Mouse (Mus musculus) thymus, postnatal 36 days (tissue): ENCODE data around the gene Pak4.
"Not testable (repeated sequence)": the region's sequence is repeated elsewhere in the genome, so short reads cannot be mapped to it uniquely, and the experiment has no call there.

ENCODE experiments used
- DNase-seq, 2 experiments: peaks; one replicate each; pipeline ENCODE4 v3.0.0; 2022; ENCODE audit warnings: mixed read lengths in 2 of 2

The Pak4 gene

DNA sequence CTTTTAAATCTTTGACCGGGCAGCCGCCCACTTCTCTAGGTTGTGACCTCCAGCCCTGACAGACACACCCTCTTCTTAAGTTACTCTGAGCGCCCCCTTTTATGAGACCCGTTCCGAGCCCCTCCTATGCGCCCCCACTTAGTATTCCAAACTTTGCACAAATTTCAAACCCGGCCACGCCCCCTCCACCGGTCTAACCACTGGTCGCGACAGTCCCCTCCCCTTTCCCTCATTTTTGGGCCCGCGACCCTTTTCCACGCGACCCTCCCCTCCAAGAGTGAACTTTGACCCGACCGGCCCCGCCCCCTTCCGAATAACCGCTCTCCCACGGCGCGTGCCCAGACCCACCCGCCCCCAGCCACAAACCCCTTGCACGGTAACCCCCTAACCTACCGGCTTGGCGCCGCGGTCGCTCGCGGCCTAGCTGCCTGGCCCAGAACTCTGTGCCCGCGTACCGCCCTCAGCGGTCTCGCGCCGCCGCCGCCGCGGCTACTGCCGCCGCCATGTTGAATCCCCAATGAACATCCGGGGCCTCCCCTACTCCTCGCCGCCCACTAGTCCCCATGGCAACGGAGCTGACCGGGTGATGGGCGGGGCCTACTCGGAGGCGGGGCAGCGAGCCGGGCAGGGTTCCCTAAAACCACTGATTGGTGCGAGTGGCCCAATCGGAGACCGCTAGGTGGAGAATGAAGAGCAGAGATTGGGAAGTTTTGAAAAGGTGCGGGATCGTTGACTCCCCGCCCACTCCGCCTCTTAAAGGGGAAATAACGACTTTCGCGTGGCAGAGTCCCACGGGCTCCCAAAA, at the start of gene Pak4, which contains the start of gene Samd4b:
Gene Pak4 (minus strand): TSS at position 544 of the 805 bp plus-strand sequence.
Gene Samd4b (minus strand): TSS at position 503 of the 805 bp plus-strand sequence.
- DNase-seq, result peak; percentile 100

DNA sequence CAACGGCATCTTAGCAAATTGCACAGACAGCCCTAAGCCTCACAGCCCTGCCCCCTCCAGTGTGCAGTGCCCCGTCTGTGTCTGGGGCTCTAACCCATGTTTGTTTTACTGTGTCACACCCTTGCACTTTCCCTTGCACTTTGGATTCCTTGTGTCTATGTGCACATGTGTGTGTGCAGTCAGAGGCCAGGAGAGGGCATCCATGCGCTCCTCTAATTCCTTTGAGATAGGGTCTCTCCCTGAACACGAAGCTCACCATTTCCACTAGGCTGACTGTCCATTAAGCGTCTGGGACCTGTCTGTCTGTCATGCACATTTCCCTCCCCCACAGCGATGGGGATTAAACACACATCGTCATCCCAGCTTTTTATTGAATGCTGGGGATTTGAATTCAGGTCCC, 49.0 kb upstream of the Pak4 start:
- DNase-seq, result peak; percentile 17 to 23

DNA sequence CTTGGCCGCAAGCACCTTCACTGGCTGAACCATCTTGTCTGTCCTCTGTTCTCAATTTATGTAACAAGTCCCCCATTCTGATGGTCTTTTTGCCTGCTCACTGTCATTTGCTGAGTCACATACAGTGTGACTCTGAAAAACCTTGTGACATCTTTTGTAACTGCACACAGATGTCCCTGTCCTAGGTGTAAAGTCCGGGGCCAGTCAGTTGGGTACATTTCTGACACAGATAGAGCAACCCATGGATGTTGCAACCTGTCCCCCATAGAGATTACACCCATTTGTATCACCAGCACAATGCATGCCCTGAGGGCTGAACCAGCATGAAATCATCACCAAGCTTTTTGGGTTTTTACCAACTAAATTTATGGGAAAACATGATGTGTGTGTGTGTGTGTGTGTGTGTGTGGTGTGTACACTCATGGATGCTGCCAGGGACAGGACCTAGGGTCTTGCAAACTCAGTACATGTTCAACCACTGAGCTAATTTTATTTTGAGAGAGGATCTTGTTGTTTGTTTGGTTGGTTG, 48.0 kb upstream of the Pak4 start:
- DNase-seq, result no peak

DNA sequence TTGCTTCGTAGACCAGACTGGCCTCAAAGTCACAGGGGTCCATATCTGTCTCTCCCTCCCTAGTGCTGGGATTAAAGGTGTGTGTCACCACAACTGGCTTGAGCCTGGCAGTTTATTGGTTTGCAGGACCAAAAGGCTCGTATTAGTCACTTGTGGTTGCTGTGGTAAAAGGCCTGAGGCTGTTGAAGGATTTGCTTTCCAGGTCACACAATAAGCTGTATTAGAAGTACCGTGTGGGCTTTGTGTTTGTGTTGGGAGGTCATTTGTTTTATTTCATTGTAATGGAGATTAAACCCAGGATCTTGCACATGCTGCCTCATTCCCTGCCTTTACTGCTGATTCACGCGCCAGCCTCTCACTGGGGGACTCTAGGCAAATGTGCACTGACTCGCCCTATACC, 47.4 kb upstream of the Pak4 start:
- DNase-seq, result no peak

DNA sequence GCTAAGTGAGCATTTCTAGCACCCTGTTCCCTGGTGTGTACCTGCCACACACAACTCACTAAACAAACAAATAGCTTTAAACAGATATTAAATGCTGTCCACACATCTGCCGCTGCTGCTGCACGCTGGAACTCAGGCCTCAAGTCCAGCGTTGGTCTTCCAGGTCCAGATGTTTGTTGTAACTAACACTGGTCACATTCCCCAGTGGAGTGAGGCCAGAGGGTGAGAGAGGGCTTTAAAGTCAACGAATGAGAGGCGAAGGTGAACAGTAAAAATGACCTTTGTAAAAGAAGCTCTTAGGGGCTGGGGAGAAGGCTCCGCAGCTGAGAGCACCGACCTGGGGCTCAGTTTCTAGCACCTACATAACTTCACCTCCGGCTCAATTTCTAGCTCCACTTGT, 43.6 kb upstream of the Pak4 start:
- DNase-seq, result no peak

DNA sequence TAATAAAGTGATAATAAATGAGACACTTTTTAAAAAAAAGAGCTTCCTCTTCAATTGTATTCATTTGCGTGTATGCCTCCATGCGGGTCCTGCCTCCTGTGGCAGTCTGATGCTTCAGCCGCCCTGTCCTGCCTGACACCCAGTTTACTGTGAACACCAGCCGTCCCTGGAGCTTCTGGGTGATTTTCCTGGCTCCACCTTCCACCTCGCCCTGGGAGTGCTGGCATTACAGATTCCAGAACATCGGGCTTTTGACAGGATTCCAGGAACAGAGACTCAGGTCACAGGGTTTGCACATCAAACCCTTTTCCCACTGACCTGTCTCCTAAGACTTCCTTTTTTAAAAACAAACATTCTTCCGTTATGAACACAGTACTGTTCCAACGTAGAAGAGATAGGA, 39.5 kb upstream of the Pak4 start:
- no peak for DNase-seq

DNA sequence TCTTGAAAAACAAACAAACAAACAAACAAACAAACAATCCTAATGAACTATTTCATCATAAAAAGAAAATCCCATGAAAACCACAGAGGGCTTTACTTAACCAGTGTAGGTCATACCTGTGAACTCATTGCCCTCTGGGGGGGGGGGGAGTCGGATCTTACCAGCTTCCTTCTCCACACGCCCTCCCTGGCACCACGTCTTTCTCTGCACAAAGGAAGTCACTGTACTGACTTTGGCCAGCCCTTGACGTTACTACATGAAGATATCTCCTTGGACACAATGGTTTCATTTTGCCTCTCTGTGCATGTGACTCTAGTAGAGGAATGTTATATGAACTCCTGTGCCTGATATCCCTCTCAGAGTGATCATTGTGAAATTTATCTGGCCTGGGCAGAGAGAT, 36.1 kb upstream of the Pak4 start:
- no peak for DNase-seq

DNA sequence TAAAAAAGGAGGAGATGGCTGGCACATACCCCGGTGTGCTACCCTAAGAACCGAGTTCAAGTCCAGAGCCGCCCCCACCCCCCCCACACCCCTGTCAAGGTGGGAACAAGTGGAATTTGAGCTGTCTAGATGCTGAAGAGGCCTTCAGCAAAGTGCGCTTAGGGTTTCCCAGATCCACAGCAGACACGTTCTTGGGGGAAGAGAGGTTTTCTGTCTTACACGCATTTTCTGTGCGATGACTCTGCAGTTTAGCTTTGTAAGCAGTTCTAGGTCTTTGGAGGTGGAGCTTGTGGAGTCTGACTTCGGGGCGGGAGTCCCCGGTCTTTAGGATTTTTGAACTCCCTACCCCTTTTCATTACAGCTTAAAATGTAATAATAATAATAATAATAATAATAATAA, 33.1 kb upstream of the Pak4 start, which contains the start of gene Acp7:
Gene Acp7 (minus strand): TSS at position 260 of the 400 bp plus-strand sequence.
- DNase-seq, result no peak

DNA sequence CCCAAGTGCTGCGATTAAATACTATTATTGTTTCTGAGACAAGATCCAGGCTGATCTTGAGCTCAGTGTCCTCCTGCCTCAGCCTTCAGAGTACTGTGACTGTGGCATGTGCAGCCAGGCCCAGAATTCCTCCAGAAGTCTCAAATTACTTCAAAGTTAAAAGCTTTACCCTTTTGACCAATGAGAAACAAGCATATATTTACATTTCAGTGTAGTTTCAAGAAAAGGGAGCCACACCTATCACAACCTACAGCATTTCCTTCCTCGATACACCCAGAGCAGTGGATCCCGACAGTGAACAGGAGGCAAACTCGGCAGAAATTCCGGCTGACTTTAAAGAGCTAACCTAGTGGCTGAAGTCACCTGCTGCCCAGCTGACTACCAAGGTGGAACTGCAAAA, 26.8 kb upstream of the Pak4 start:
- no peak for DNase-seq

DNA sequence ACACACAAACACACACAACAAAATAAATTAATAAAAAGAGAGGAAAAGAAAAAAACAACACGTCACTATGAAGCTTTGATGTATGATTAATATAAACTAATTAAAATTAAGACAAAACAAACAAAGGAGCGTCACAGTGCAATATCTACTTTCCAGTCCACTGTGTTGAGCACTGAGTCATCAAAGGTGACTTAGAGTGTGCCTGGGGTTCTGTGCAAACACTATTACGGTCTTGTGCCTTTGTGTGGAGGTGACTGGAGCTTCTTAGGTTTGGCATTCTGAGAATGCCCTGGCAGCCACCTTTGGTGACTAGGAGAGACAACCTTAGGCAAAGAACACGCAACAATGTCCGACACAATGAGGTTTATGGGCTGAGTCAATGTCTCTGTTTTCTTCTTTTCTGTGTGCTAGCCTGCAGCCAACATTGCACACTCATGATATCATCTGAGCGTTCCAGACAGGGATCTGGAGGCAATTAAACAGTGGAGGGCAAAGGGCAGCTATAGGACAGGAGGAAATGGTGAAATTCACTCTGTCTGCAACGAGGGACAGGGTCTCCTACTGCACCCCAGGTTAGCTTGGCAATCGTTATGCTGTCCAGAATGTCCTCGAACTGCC, 21.2 kb upstream of the Pak4 start:
- no peak for DNase-seq

DNA sequence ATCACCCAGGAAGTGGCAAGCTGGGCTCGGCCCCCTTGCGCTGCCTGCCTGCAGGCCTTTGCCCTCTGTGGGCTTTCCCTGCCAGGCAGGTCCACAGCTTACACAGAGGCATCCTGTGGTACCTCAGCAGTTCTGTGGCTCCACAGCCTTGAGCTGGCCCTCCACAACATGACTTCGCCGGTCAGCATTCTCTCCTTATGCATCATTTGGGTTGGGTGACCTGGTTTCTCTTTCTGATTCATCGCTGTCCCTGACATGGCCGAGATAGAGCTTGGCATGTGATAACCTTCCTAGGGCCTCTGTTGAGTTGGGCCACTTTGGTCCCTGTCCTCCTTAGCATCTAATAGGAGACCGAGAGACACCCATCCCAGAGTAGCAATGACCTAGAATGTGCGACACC, 8.0 kb upstream of the Pak4 start:
- no peak for DNase-seq

DNA sequence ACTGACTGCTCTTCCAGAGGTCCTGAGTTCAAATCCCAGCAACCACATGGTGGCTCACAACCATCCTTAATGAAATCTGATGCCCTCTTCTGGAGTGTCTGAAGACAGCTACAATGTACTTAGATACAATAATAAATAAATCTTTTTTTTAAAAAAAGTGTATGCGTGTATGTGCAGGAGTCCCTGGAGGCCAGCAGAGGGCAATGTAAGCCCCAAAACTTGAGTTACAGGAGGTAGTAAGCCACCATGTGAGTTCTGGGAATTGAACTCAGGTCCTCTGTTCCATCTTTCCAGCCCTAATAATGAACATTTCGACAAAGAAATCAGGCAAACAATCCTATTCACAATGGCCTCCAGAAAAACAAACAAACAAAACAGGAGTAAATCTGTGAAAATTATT, 5.8 kb upstream of the Pak4 start:
- DNase-seq, result not testable (repeated sequence)

DNA sequence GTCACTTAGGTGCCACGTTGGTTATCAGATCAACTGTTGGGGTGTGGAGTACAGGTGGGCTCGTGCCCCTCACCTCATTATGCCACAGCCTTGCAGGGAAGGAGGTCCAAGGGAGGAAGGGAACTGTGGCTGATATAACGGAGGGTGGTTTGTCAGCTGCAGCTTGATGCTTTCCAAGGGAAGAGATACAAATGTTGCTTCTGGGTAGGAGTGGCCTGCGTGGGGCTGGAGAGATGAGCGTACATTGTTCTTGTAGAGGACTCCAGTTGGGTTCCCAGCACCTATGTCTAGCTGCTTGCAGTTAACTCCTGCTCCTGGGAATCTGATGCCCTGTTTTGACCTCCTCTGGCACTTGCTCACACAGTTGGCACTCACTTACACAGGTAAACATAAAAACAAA, 5.2 kb upstream of the Pak4 start:
- no peak for DNase-seq

DNA sequence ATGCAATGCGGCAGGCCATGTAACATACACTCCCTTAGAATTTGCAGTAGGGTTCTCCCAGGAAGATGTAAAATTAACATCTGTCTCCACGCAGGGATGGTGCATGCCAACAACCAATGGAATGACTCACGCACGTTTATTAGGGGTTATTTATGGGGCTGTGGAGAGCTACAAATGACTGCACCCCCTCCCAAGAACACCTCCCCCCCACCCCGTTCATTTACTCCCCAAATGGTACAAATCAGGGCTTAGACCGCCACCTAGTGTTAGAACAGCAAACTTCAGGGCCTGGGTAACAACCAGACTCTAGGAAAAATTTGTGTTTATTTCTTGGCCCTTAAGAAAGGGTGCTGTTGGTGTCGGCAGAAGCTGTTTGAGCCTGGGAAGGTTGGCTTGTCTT, 3.7 kb upstream of the Pak4 start:
- DNase-seq, result peak; percentile 45 to 51

DNA sequence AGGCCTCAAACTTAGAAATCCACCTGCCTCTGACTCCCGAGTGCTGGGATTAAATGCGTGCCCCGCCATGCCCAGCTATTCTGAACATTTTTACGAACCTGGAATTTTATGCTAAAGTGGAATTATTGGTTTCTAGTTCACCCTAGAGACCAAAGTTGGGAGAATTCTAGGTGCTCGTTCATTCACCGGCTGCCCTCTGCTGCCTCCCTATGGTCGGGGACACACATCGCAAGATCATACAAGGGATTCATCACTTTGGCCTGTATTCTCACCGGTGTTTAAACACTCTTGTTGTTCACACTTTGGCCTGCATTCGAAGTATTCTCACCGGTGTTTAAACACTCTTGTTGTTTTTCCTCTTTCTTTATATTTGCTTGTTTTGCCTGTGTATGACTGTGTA, 3.0 kb upstream of the Pak4 start:
- DNase-seq, result peak; percentile 73 to 79

DNA sequence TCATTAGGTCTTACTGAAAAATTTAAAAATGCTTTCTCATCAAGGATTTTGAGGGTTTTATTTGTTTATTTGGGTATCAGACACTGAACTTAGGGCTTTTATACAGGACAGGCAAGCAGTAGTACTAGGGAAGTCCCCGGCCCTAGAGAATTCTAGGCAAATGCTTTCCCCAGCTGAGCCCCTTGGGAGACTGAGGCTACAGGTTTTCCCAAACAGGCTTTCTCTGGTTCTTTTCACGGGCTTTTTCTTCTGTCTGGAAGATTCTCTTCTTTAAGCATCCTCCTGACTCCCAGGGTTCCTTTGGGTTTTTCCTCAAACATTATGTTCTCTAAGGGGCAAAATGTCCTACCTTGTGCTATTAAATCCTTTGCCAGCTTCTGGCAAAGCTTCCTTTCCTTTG, 966 bp upstream of the Pak4 start:
- no peak for DNase-seq

DNA sequence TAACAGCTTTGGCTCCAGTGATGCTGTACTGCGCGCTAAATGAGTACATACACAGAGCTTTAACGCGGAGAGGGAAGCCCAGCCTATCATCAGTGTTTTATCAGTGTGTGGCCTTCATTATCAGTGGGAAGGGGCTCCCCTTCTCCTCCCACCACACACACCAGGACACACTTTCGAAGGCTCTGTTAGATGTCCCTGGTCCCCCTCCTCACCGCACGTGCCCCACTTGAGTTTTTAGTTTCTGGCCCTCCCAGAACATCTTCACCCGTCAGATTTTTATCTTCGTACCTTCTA, 761 bp downstream of the Pak4 start:
- DNase-seq, result no peak

DNA sequence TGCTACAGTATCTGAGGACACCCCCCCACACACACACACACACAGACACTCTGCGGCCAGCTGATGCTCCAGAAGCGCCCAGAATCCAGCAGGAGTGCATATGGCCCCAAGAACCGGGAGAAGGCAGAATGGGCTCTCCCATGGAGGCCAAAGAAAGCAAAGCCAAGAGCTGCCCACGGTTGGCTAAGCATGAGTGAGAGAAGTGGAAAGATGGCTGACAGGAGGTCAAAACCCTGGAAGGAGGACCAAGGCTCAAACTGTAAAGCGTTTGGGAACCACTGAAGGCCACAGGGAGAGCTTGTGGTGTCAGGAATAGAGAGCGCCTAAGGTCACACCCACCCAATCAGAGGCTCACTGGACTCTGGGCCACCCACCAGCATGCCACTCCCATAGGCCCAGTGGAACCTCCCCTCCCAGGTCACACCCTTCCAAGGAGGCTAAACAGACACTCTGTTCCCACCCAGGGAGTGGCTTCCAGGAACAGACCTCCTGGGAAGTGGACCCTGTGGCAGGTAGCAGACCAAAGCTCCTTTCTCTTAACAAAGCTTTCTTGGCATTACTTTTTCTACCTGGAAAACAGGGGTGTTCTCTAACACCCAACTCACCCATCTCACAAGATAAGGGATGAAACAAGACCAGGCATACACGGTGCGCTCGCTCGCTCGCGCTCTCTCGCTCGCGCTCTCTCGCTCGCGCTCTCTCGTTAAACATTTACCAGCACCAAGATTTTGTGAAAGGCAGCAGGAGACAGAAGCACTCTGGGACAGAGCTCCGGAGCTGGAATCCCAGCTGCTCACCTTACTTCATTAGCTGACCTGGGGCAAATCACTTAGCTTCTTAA, 1.3 kb downstream of the Pak4 start:
- no peak for DNase-seq

DNA sequence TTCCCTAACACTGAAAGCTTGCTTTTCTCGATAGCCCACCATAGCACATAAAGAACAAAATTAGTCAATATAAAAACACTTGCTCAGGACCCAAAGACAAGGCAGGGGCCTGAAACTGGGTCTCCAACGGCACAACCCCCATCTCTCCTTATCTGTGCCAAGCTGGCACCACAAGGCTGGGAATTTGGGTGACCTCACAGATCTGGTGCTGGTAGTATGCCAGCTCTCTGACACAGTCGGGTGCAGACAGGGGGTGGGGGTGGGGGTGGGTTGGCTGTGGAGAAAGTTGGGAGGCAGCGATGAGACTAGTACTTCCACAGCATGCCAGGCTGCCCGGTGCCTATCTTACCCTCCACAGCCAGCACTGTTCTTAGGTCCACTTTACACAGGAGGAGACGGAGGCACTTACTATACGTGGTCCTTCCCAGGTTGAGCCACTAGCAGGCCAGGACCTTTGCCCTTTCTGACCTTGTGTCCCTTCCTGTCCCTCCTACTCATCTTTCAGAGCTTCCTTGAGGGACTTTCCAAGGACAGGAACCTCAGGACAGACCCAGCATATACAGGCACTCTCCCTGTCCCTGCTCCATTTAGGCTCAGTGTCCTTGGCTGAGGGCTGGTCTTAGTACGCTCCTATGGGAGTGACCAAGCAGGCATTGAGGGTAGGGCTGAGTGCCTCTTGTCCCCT, 2.1 kb downstream of the Pak4 start:
- no peak for DNase-seq

DNA sequence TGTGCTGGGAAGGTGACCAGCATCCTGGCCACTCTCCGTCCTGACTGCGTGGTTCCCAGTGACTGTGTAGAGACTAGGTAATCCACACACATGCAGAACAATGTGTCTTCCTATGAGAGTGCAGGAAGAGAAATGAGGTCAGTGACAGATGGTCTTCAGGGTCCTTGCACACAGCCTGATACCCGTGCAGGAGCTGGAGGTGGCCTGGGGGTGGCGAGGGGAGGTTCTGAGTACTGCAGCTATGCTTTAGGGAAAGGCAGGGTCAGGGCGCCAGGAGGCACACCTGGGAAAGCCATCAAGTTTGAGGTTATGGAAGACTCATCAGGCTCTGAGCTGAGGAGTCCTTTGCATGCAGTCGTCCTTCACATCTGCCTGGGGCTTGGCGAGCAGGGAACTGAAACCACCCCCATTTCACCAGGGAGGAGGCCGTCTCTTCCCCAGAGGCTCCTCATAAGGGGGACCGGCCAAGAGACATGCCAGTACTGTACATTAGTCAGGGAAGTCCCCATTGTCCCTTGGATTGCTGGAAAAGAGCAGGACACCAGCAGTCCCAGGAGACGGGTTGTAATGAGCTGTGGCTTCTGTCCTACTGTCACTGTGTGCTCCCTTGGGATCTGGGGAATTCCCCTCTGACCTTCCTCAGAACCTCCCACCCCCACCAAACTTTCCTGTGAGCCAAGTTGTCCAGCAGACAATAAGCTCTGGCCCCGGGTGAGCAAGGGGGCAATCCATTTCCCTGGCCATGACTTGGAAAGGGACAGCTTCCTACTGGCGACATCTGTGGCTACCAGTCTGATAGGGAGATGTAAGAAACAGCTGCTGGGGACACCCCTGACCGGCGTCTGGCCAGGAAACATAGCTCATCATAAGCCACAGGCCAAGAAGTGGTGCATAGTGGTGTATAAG, 4.5 kb downstream of the Pak4 start:
- no peak for DNase-seq

DNA sequence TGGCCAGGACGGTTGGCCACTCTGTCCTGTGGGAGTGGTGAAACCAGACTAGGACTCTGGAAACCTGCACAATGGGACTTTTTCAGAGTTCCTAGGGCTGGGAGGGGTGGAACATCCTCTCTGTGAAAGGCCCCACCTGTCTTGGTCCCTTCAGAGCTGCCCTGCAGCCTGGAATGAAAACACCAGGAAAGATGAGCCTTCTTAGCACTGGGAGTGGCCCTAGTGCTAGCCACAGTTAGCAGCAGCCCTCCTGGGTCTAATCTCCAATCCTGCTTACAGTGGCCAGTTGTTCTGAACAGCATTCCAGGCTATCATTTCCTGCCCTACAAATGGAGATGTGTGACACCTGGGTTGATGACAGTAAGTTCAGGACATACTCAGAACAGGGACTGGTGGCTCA, 6.1 kb downstream of the Pak4 start:
- no peak for DNase-seq

DNA sequence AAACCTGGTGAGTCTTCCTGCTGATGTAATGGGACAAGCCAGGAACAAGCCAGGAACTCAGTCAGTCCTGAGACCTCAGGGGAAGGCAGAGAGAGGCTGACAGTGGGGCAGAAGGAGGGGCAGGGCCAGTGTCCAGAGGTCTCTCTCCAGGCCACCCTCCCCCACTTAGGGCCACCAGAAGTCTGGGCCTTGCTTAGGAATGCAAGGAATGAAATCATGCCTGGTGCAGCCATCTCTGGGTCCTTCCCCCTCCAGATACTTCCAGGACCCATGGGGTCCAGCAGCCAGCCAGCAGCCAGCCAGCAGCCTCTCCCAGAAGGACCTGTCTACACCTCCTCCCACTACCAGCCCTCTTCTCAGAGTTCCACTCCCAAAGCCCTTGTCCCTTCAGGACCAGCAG, 10.3 kb downstream of the Pak4 start:
- DNase-seq, result no peak
